Mouse (Mus musculus) thymus, adult 2 months (tissue): ENCODE measurements around the gene Catsper3.

Experiments
- CTCF ChIP-seq: fragments of 200-500 bp; IDR thresholded peaks from 2 replicates; pipeline ENCODE4 v1.5.1; 2012; ENCODE audit warnings: mild to moderate bottlenecking, control low read depth, low read length, moderate library complexity, borderline replicate concordance; ENCODE audit not compliant: control insufficient read depth, poor library complexity, insufficient read depth; ENCODE audit errors: extremely low read depth
- POLR2A ChIP-seq: fragments of 200-500 bp; IDR thresholded peaks from 2 replicates; pipeline ENCODE4 v1.6.1; 2012; ENCODE audit warnings: mild to moderate bottlenecking, low read length, control low read depth, moderate library complexity; ENCODE audit not compliant: control insufficient read depth, poor library complexity, insufficient read depth; ENCODE audit errors: extremely low read depth

- TF ChIP-seq CTCF = no peak
- no peak for TF ChIP-seq POLR2A
Observed at GRCm38 (mm10) chr13:55761486-55761885, 22.9 kb upstream of the Catsper3 start.
